Mouse (Mus musculus) thymus, postnatal 4 days (tissue): ENCODE measurements at regions not wholly inside any gene's neighbourhood (a gene's known extent, or its start where the extent isn't known, plus 50 kb on each side); places are given as distances from the start of the nearest gene placed in this dataset.

ENCODE experiments used
- DNase-seq: peaks from one replicate; pipeline ENCODE4 v3.0.0; 2021

DNA sequence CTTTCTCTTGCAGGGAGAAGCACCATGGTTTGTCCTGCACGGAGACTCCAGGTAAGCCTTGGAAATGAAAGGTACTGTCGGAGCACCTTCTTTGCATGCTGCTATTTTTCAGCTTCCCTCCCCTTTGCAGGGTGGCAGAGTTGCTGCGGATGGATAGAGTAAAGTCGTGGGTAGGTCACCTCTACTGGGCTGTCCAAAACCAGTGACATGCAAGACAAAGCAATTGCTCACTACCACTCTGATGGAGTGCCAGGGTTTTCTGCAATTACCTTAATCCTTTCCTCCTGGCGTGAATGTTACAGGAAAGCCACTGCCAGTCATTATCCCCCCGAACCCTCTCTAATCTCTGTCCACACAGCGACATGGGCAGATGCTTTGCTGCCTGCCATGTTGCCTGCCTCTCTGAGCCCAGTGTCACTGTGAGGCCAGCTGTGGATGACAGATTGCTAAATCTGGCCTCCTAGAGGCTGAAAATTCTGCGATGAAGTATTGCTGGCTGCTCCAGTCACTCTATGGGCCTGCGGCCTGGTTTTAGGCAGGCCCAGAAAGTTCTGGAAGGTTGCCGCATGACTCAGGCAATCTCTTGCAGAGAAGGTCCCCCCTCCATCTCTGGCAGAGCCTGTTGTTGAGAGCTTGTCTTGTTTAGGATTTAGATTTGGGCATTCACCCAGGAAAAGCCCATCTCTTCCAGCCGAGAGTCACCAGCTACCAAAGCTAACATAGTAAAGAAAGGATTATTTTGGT lies 54.1 kb upstream of the Sod3 start:
- no peak for DNase-seq

GRCm38 (mm10) chr5:52296303-52296702 lies 67.3 kb upstream of the Sod3 start:
- no peak for DNase-seq

DNA sequence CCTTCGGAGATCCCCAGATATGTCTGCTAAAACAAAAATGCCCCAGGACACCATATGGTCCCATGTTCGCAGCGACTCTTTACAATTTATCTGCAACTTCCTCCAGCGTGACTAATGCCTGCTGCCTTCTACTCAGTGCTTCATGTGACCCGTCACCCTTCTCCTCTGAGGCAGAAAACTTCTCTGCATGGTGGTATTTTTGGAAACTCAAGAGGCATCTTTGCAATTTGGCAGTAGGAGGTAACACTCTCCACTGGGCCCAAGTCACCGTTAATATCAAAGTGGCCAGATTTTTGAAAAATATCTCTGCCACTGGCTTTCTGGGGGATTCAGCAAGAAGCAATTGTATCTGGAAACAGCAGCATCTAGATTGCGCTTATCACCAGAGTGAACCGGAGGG lies 69.1 kb upstream of the Sod3 start:
- DNase-seq, result no peak

DNA sequence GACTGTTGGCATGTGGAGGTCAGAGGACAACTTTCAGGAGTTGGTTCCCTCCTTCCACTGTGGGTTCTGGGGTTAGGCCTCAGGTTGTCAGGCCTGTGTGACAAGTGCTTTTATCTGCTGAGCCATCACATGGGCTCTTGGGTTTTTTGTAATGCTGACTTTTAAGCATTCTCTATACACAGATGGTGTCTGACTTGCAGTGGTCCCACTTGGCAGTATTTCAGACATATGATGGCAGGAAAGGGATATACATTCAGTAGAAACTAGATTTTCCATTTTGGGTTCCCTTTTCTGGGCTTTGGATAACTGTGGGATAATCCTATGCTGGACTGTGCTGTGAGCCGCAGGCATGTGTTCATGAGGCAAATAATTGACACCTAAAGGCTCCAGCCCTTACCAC lies 75.3 kb upstream of the Sod3 start:
- DNase-seq, result no peak

DNA sequence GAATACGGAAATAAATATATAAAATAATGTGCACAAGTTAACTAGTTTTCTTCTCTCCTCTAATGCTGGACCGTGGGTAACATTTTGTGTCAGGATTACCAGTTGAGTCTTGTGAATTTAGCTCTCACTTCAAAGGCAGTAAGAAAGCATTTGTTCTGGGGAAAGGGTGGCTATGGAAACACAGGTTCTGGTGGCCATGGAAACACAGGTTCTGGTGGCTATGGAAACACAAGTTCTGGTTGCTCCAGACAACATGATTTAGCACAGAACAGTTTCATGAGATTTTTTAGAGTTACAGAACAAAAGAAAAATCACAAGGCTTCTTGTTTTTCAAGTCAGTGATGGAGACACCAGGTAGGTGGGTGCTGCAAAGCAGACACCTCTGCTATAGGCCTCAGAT lies 82.7 kb upstream of the Sod3 start:
- DNase-seq, result no peak

DNA sequence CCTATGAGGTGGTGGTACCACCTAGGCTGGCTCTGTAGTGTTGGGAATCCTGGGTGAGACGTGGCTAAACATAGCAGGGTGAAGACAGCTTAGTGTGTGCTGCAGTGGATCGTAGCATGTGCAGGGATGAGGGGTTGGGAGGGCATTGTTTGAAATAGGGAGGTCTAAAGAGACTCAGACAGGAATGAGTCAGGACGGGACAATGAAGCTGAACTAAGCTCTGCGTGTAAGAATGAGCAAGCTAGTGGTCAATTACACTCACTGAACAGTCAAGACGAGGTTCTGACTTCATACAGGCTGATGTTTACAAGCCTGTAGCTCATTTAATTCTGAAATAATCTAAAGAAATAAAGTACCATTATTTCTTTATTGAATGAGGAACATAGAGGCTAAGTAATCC lies 85.5 kb upstream of the Sod3 start:
- no peak for DNase-seq

GRCm38 (mm10) chr5:52263214-52263613 lies 72.9 kb upstream of the Dhx15 start:
- DNase-seq, result no peak

DNA sequence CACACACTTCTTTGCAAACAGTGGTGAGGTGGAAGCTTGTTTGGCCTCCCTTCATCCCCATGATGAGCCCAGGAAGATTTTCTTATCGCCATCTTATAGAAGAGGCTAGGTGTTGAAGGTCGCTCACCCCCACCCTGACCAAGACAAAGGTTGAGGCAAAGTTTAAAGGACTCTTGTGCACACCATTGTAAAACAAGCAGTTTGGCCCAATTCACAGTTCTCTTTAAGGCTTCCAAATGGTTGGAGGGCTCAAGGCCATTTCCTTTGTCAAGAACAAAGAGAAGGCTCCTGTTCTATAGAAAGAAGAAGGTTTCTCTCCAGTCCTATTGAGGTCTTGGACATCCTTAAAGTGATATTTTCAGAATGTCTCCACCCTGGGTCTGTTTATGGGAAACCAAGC lies 67.8 kb upstream of the Dhx15 start:
- no peak for DNase-seq

DNA sequence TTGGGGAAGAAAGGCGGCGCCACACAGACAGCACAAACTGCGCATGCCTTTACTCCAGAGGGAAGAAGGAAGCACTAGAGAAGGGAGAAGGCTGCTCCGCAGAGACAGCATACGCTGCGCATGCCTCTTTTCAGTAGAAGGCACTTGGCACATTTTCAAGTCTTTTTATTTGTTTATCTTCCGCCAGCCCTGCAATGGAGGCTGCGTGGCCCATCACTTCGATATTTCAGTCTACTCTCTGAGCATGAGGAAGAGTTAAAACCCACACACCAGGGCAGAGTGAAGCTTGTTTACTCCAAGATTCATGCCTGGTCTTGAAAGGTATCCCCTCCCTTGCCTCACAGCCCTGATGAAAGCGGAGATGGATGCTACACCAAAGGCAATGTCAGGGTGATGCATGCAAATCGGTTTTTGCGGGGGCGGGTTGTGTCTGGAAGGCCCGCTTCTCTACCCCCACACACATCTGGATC lies 64.3 kb upstream of the Dhx15 start:
- DNase-seq, result no peak

- DNase-seq, result no peak
These were observed 59.5 kb upstream of the Dhx15 start for GRCm38 (mm10) chr5:52249804-52250203.

DNA sequence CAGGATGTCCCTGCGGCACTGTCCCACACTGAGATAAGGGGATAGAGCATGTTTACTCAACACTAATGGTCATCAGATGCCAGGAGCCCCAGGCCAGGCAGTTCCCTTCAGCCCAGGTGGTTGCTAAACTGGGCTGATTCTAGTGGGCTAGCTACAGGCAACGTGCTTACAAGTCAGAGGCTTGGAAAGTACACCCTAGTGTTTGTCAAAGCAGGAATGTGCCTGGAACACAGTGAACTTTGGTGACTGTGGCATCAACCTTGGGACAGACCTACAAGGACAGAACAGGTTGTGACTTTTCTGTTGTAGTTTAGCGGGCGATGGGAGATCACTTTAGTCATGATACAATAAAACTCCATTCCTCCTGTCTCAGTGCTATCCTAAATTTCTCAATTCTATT lies 53.6 kb upstream of the Dhx15 start:
- no peak for DNase-seq

- no peak for DNase-seq
These were observed 52.1 kb upstream of the Dhx15 start for GRCm38 (mm10) chr5:52242414-52242813.

DNA sequence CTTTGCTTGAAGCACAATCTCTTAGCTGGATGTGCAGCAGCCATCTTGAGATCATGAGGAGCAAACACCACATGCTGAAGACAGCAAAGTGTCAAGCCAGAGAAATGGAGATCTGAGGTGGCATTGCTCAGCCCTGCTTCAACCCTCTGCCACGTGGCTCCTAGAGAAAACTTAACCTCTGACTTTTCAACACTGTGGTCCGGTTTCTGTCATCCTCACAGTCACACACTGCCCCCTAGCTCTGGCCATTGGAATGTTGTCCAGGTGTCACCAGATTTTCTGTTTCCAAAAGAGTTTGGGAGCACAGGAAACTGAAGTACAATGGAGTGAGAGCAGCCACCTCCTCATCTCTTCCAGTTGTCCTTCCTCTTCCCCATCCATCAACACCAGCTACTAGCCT lies 50.2 kb upstream of the Dhx15 start:
- DNase-seq, result peak; percentile 32
